Mouse (Mus musculus): ENCODE data around the gene Dab1. TPM values are rescaled to one million over a fixed set of nuclear protein-coding genes. Genes with fewer than 3 reads are reported as not detected.

Gene Dab1
- 0.18 and 0.31 TPM in 2 replicates for polyA plus RNA-seq (2012; rRNA removed)

DNA sequence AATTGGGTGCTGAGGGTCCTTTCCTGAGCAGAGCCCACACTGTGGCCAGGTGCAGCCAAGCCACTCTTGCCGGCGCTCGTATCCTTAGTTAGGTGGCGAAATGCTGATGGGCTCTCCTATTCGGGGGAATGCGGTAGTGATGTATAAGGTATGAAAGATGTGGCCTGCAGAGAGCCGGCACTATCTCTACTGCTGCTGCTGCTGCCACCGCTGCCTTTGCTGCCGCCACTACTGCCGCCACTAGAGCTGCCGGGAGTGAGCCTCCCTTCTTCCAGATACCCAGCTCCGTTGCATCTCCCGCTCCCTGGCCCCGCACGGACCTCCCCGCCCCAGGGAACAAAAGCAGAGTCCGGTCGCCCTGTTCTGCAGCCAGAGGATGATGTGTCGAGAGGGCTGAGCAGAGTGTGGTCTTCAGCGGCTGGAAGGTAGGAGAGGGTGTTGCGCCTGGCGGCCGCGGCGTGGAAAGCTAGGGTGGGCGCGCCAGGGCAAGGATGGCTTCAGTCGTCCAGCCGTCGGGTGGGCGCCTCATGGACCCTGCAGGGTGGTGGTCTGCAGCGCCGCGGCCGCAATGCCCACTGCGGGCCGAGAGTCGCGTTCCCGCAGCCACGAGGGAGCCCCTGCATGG lies at the start of gene Dab1:
Gene Dab1 (plus strand): TSS at position 39 of the 625 bp plus-strand sequence.

DNA sequence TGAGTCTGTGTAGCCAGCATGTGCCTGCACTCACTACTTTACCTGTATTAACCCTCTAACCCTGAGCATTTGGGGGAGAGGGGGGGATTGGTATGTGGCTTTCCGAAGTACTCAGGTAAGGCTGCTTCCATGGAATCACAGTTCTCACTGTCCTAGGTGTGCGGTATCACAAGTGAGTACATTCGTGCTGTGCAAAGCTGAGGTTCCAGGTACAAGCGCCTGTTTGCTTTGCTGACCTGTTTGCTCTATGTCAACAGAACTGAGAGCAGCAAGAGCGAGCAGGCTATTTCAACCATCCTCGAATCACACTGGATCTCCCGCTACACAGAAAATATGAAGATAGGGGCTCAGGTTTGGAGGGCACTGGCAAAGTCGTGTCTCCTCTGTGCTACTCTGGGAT lies 1146.9 kb downstream of the Dab1 start, which contains the start of gene C8b:
Gene C8b (plus strand): TSS at position 253 of the 400 bp plus-strand sequence.

Measured in liver, embryonic 14 days (tissue).